ENCODE assay signal across 16 mouse cellular contexts in genomic region chr9:76023551-76023973, GRCm38 (mm10). TPM values are rescaled to one million over a fixed set of nuclear protein-coding genes. Genes with fewer than 3 reads are reported as not detected.
DNase-seq lines count a peak whose midpoint lies in the region; ATAC-seq and TF ChIP-seq lines count a peak whose summit lies in the region.
"Had no signal": no experiment of that assay in that cellular context is flagged by ENCODE, and none has a peak within 500 bp of the region (broad histone marks: within the 10 kb centered on the region; RNA-seq: fewer than 3 reads in every experiment).

No protein-coding gene starts in this region.

- H3K36me3 ChIP-seq in forebrain, embryonic 15.5 days = no peaks in the 10 kb centered on the region
- H3K36me3 ChIP-seq in forebrain, embryonic 12.5 days (replicated peaks) = no peaks in the 10 kb centered on the region
- no peaks in the 10 kb centered on the region for H3K36me3 ChIP-seq in hindbrain, embryonic 16.5 days (ENCODE audit: control insufficient read depth, insufficient read depth, low read length)
- H3K36me3 ChIP-seq in hindbrain, postnatal 0 days (ENCODE audit: insufficient read depth, low read length) = no peaks in the 10 kb centered on the region
- H3K36me3 ChIP-seq in limb, embryonic 13.5 days = no peaks in the 10 kb centered on the region
- H3K36me3 ChIP-seq: hindbrain, embryonic 12.5 days had no signal

- no peak overlapping the region for H3K27ac ChIP-seq in forebrain, embryonic 15.5 days (replicated peaks)
- no peak overlapping the region for H3K27ac ChIP-seq in forebrain, embryonic 12.5 days
- no peak overlapping the region for H3K27ac ChIP-seq in hindbrain, embryonic 16.5 days (ENCODE audit: low read depth, low read length)
- no peak overlapping the region for H3K27ac ChIP-seq in hindbrain, postnatal 0 days
- H3K27ac ChIP-seq in limb, embryonic 13.5 days = peak overlapping the region; percentile 35; the same call in 1 of the 2 replicates
- H3K27ac ChIP-seq: hindbrain, embryonic 12.5 days; macrophage had no signal

- WGBS in forebrain, embryonic 15.5 days = 42% methylated on average over 5 of the region's 5 CpGs
- 44% methylated on average over 5 of the region's 5 CpGs for WGBS in forebrain, embryonic 12.5 days
- 50% methylated on average over 5 of the region's 5 CpGs for WGBS in hindbrain, embryonic 16.5 days
- WGBS in hindbrain, postnatal 0 days = 46% methylated on average over 5 of the region's 5 CpGs
- WGBS in limb, embryonic 13.5 days = 69% methylated on average over 5 of the region's 5 CpGs

- H3K4me2 ChIP-seq in forebrain, embryonic 15.5 days (replicated peaks) = no peak overlapping the region
- no peak overlapping the region for H3K4me2 ChIP-seq in forebrain, embryonic 12.5 days
- H3K4me2 ChIP-seq in hindbrain, embryonic 16.5 days (ENCODE audit: low read length) = no peak overlapping the region
- no peak overlapping the region for H3K4me2 ChIP-seq in hindbrain, postnatal 0 days (ENCODE audit: low read depth, low read length)
- H3K4me2 ChIP-seq in limb, embryonic 13.5 days (replicated peaks) = no peak overlapping the region
- H3K4me2 ChIP-seq: hindbrain, embryonic 12.5 days; liver, embryonic 11.5 days had no signal

- ATAC-seq in forebrain, embryonic 15.5 days (replicated peaks) = 0 out of 2 replicates have a peak, but pooled peaks have one; percentile 19
- ATAC-seq in forebrain, embryonic 12.5 days (ENCODE audit: low FRiP score) = no peak
- ATAC-seq in hindbrain, embryonic 16.5 days = 0 out of 2 replicates have a peak, but pooled peaks have one; percentile 50
- no peak for ATAC-seq in hindbrain, postnatal 0 days
- ATAC-seq in limb, embryonic 13.5 days (ENCODE audit: low FRiP score, low read depth) = no peak

- no peak overlapping the region for H3K4me3 ChIP-seq in forebrain, embryonic 15.5 days
- no peak overlapping the region for H3K4me3 ChIP-seq in forebrain, embryonic 12.5 days (replicated peaks)
- H3K4me3 ChIP-seq in hindbrain, embryonic 16.5 days (ENCODE audit: low read length) = no peak overlapping the region
- H3K4me3 ChIP-seq in hindbrain, postnatal 0 days (ENCODE audit: low read length) = no peak overlapping the region
- no peak overlapping the region for H3K4me3 ChIP-seq in limb, embryonic 13.5 days
- H3K4me3 ChIP-seq: hindbrain, embryonic 12.5 days had no signal

- H3K4me1 ChIP-seq in forebrain, embryonic 15.5 days = peaks cover 8% of the 10 kb centered on the region; the same call in 1 of the 2 replicates
- H3K4me1 ChIP-seq in forebrain, embryonic 12.5 days = no peaks in the 10 kb centered on the region
- no peaks in the 10 kb centered on the region for H3K4me1 ChIP-seq in hindbrain, embryonic 16.5 days (ENCODE audit: control insufficient read depth, insufficient read depth, low read depth, low read length)
- no peaks in the 10 kb centered on the region for H3K4me1 ChIP-seq in hindbrain, postnatal 0 days (ENCODE audit: insufficient read depth, low read length)
- peaks cover 20% of the 10 kb centered on the region for H3K4me1 ChIP-seq in limb, embryonic 13.5 days
- H3K4me1 ChIP-seq: hindbrain, embryonic 12.5 days had no signal

- no peak for DNase-seq in hindbrain, postnatal 0 days (ENCODE audit: low spot score)
- DNase-seq in 3T3-L1 (ENCODE audit: low read depth, low spot score) = peak; percentile 79
- no peak for DNase-seq in adrenal gland, postnatal 10 days
- DNase-seq in embryo, embryonic 11 days = no peak
- DNase-seq: adrenal gland, adult 8-10 months; kidney, adult 18-20 months; right cerebral cortex, postnatal 4 days; thymus, adult 18-20 months had no signal

- no peaks in the 10 kb centered on the region for H3K27me3 ChIP-seq in forebrain, embryonic 15.5 days
- no peaks in the 10 kb centered on the region for H3K27me3 ChIP-seq in forebrain, embryonic 12.5 days
- H3K27me3 ChIP-seq in hindbrain, embryonic 16.5 days (replicated peaks; ENCODE audit: control insufficient read depth, insufficient read depth, low read length) = no peaks in the 10 kb centered on the region
- H3K27me3 ChIP-seq in hindbrain, postnatal 0 days (ENCODE audit: insufficient read depth, low read length) = no peaks in the 10 kb centered on the region
- H3K27me3 ChIP-seq in limb, embryonic 13.5 days = no peaks in the 10 kb centered on the region
- H3K27me3 ChIP-seq: hindbrain, embryonic 12.5 days had no signal

- H3K9me3 ChIP-seq in forebrain, embryonic 15.5 days = no peaks in the 10 kb centered on the region
- no peaks in the 10 kb centered on the region for H3K9me3 ChIP-seq in forebrain, embryonic 12.5 days
- H3K9me3 ChIP-seq in hindbrain, embryonic 16.5 days (ENCODE audit: control insufficient read depth, low read length) = no peaks in the 10 kb centered on the region
- no peaks in the 10 kb centered on the region for H3K9me3 ChIP-seq in hindbrain, postnatal 0 days (ENCODE audit: low read length)
- no peaks in the 10 kb centered on the region for H3K9me3 ChIP-seq in limb, embryonic 13.5 days
- H3K9me3 ChIP-seq: hindbrain, embryonic 12.5 days had no signal

- TF ChIP-seq CTCF in hindbrain, postnatal 0 days (IDR thresholded peaks at IDR 0.05; ENCODE audit: low read depth) = no peak

- H3K9ac ChIP-seq in forebrain, embryonic 15.5 days (replicated peaks) = no peak overlapping the region
- H3K9ac ChIP-seq in forebrain, embryonic 12.5 days = no peak overlapping the region
- H3K9ac ChIP-seq in hindbrain, embryonic 16.5 days (ENCODE audit: low read depth, low read length) = no peak overlapping the region
- H3K9ac ChIP-seq in hindbrain, postnatal 0 days (replicated peaks; ENCODE audit: low read length) = no peak overlapping the region
- no peak overlapping the region for H3K9ac ChIP-seq in limb, embryonic 13.5 days
- H3K9ac ChIP-seq: hindbrain, embryonic 12.5 days had no signal

RNA-seq across cellular contexts. Expression of gene Hmgcll1, which starts 8.9 kb away (rescaled TPM):
- 14.9 and 15.2 TPM in 2 replicates for polyA plus RNA-seq in forebrain, embryonic 15.5 days (2015; fragmentation: Nextera tagmentation; extraction: Ambion mirVana)
- 13.1 and 14.4 TPM in 2 replicates for polyA plus RNA-seq in forebrain, embryonic 12.5 days (2016; fragmentation: Nextera tagmentation; extraction: Ambion mirVana)
- 22.8 and 22.9 TPM in 2 replicates for polyA plus RNA-seq in hindbrain, embryonic 16.5 days (2015; fragmentation: Nextera tagmentation; extraction: Ambion mirVana)
- total RNA-seq in hindbrain, postnatal 0 days (2014; rRNA removed) = 15.5 and 29.6 TPM in 2 replicates
- 14.1 and 16.0 TPM in 2 replicates for polyA plus RNA-seq in hindbrain, postnatal 0 days (2015; fragmentation: Nextera tagmentation; extraction: Ambion mirVana)
- polyA plus RNA-seq in limb, embryonic 13.5 days (2015; fragmentation: Nextera tagmentation; extraction: Ambion mirVana) = 3.7 and 4.3 TPM in 2 replicates
- 1 to 10 TPM; 2.4 to 4.2 TPM for total RNA-seq in adrenal gland, postnatal 10 days (2021)
- total RNA-seq: MEL had no signal
- polyA plus RNA-seq: macrophage had no signal

Comparison
In these comparisons a context has a peak if more than half of its experiments do, and no peak if none do; other contexts are left out.
1. ATAC-seq: peak in forebrain, embryonic 15.5 days (single experiment) and hindbrain, embryonic 16.5 days (single experiment); none in forebrain, embryonic 12.5 days (single experiment), hindbrain, postnatal 0 days (single experiment) and limb, embryonic 13.5 days (single experiment).